Mouse (Mus musculus) brain, embryonic 14.5 days (tissue): ENCODE measurements at regions not wholly inside any gene's neighbourhood (a gene's known extent, or its start where the extent isn't known, plus 50 kb on each side); places are given as distances from the start of the nearest gene placed in this dataset.

Experiments
- DNase-seq: peaks from one replicate; pipeline ENCODE4 v3.0.0-alpha.2; 2011; ENCODE audit warnings: low read depth
- CTCF ChIP-seq: fragments of 200-500 bp; IDR thresholded peaks from 2 replicates; pipeline ENCODE4 v1.5.1; 2012; ENCODE audit warnings: inconsistent platforms, mild to moderate bottlenecking, moderate library complexity, borderline replicate concordance; ENCODE audit not compliant: insufficient read depth, insufficient read length; ENCODE audit errors: extremely low read depth
- POLR2A ChIP-seq: fragments of 200-500 bp; IDR thresholded peaks from 2 replicates; pipeline ENCODE4 v1.6.1; 2012; ENCODE audit warnings: mild to moderate bottlenecking, inconsistent platforms, borderline replicate concordance; ENCODE audit not compliant: poor library complexity, insufficient read depth, insufficient read length, severe bottlenecking; ENCODE audit errors: extremely low read depth

GRCm38 (mm10) chr5:50820674-50821073, 746.9 kb downstream of the Ppargc1a start:
- no peak for DNase-seq

GRCm38 (mm10) chr5:50819959-50820358, 747.6 kb downstream of the Ppargc1a start:
- TF ChIP-seq POLR2A: no peak
- no peak for TF ChIP-seq CTCF

More at GRCm38 (mm10) chr5:50820674-50821073, 746.9 kb downstream of the Ppargc1a start:
- no peak for TF ChIP-seq POLR2A
- no peak for TF ChIP-seq CTCF

GRCm38 (mm10) chr5:50795310-50795709, 736.5 kb upstream of the Adgra3 start:
- TF ChIP-seq CTCF (no peak), POLR2A (no peak)
- DNase-seq: no peak

More at GRCm38 (mm10) chr5:50819959-50820358, 747.6 kb downstream of the Ppargc1a start:
- DNase-seq: no peak

- no peak for DNase-seq
- no peak for TF ChIP-seq POLR2A
Observed at GRCm38 (mm10) chr5:50794453-50795169, 735.8 kb upstream of the Adgra3 start.

- TF ChIP-seq POLR2A (no peak), CTCF (no peak)
- no peak for DNase-seq
Observed at GRCm38 (mm10) chr5:50793558-50793957, 734.8 kb upstream of the Adgra3 start.

- peak; percentile 30 for DNase-seq
- TF ChIP-seq POLR2A: no peak
- TF ChIP-seq CTCF: no peak
Observed at GRCm38 (mm10) chr5:50785273-50785672, 726.5 kb upstream of the Adgra3 start.

GRCm38 (mm10) chr5:50779138-50779537, 720.3 kb upstream of the Adgra3 start:
- no peak for DNase-seq
- TF ChIP-seq POLR2A (no peak), CTCF (peak; percentile 51; the same call in 1 of the 2 replicates)

GRCm38 (mm10) chr5:50778221-50778620, 719.4 kb upstream of the Adgra3 start:
- no peak for TF ChIP-seq CTCF
- no peak for TF ChIP-seq POLR2A
- no peak for DNase-seq

GRCm38 (mm10) chr5:50762261-50762660, 703.5 kb upstream of the Adgra3 start:
- no peak for TF ChIP-seq POLR2A
- DNase-seq: no peak

GRCm38 (mm10) chr5:50760386-50760785, 701.6 kb upstream of the Adgra3 start:
- TF ChIP-seq POLR2A (no peak), CTCF (no peak)
- DNase-seq: no peak

- peak; percentile 68; the same call in 1 of the 2 replicates for TF ChIP-seq CTCF
- no peak for TF ChIP-seq POLR2A
- DNase-seq: peak; percentile 63
Observed at GRCm38 (mm10) chr5:50752766-50753165, 694.0 kb upstream of the Adgra3 start.

GRCm38 (mm10) chr5:50751358-50751757, 692.6 kb upstream of the Adgra3 start:
- DNase-seq: peak; percentile 25
- TF ChIP-seq POLR2A (no peak), CTCF (no peak)

- TF ChIP-seq POLR2A (no peak), CTCF (no peak)
Observed at GRCm38 (mm10) chr5:50743030-50743429, 684.2 kb upstream of the Adgra3 start.

GRCm38 (mm10) chr5:50733711-50734110, 674.9 kb upstream of the Adgra3 start:
- no peak for DNase-seq
- no peak for TF ChIP-seq CTCF
- TF ChIP-seq POLR2A: no peak

More at GRCm38 (mm10) chr5:50743030-50743429, 684.2 kb upstream of the Adgra3 start:
- no peak for DNase-seq
